Mouse (Mus musculus): ENCODE data around the gene Lrch3.
A peak's percentile ranks its signal among the peaks of the same experiment; 100 is the strongest.
"Not testable (repeated sequence)": the region's sequence is repeated elsewhere in the genome, so short reads cannot be mapped to it uniquely, and the experiment has no call there.

Gene Lrch3

GRCm38 (mm10) chr16:32913212-32913611, 688 bp upstream of the Lrch3 start:
- DNase-seq (ENCODE audit: low spot score in 2 of 2) = no peak

- no peak for DNase-seq (ENCODE audit: low spot score in 2 of 2)
These were observed 1.6 kb downstream of the Lrch3 start for GRCm38 (mm10) chr16:32915292-32916068.

- not testable (repeated sequence) for DNase-seq (ENCODE audit: low spot score in 2 of 2)
These were observed 12.7 kb downstream of the Lrch3 start for GRCm38 (mm10) chr16:32926629-32927028.

- no peak for DNase-seq (ENCODE audit: low spot score in 2 of 2)
These were observed 13.1 kb downstream of the Lrch3 start for GRCm38 (mm10) chr16:32927044-32927443.

- no peak for DNase-seq (ENCODE audit: low spot score in 2 of 2)
These were observed 16.0 kb downstream of the Lrch3 start for GRCm38 (mm10) chr16:32929918-32930317.

GRCm38 (mm10) chr16:32934470-32934869, 20.6 kb downstream of the Lrch3 start:
- DNase-seq (ENCODE audit: low spot score in 2 of 2) = no peak

- DNase-seq (ENCODE audit: low spot score in 2 of 2) = no peak
These were observed 21.2 kb downstream of the Lrch3 start for GRCm38 (mm10) chr16:32935088-32935487.

GRCm38 (mm10) chr16:32937358-32937757, 23.5 kb downstream of the Lrch3 start:
- no peak for DNase-seq (ENCODE audit: low spot score in 2 of 2)

- peak in 1 of 2 experiments; percentile 15 for DNase-seq (ENCODE audit: low spot score in 2 of 2)
These were observed 25.4 kb downstream of the Lrch3 start for GRCm38 (mm10) chr16:32939301-32939700.

GRCm38 (mm10) chr16:32939716-32940115, 25.8 kb downstream of the Lrch3 start:
- DNase-seq (ENCODE audit: low spot score in 2 of 2) = not testable (repeated sequence)

- DNase-seq (ENCODE audit: low spot score in 2 of 2) = not testable (repeated sequence)
These were observed 27.3 kb downstream of the Lrch3 start for GRCm38 (mm10) chr16:32941226-32941625.

- no peak for DNase-seq (ENCODE audit: low spot score in 2 of 2)
These were observed 28.8 kb downstream of the Lrch3 start for GRCm38 (mm10) chr16:32942694-32943093.

GRCm38 (mm10) chr16:32945379-32945778, 31.5 kb downstream of the Lrch3 start:
- no peak for DNase-seq (ENCODE audit: low spot score in 2 of 2)

GRCm38 (mm10) chr16:32948016-32948415, 34.1 kb downstream of the Lrch3 start:
- DNase-seq (ENCODE audit: low spot score in 2 of 2) = no peak

GRCm38 (mm10) chr16:32948656-32949055, 34.8 kb downstream of the Lrch3 start:
- no peak for DNase-seq (ENCODE audit: low spot score in 2 of 2)

- no peak for DNase-seq (ENCODE audit: low spot score in 2 of 2)
These were observed 35.4 kb downstream of the Lrch3 start for GRCm38 (mm10) chr16:32949281-32949680.

GRCm38 (mm10) chr16:32951074-32951473, 37.2 kb downstream of the Lrch3 start:
- DNase-seq (ENCODE audit: low spot score in 2 of 2) = no peak

- no peak for DNase-seq (ENCODE audit: low spot score in 2 of 2)
These were observed 39.9 kb downstream of the Lrch3 start for GRCm38 (mm10) chr16:32953806-32954205.

- DNase-seq (ENCODE audit: low spot score in 2 of 2) = no peak
These were observed 40.4 kb downstream of the Lrch3 start for GRCm38 (mm10) chr16:32954304-32954703.

- no peak for DNase-seq (ENCODE audit: low spot score in 2 of 2)
These were observed 43.0 kb downstream of the Lrch3 start for GRCm38 (mm10) chr16:32956889-32957288.

GRCm38 (mm10) chr16:32972535-32972934, 58.6 kb downstream of the Lrch3 start:
- DNase-seq (ENCODE audit: low spot score in 2 of 2) = no peak

GRCm38 (mm10) chr16:32973047-32973446, 59.1 kb downstream of the Lrch3 start:
- no peak for DNase-seq (ENCODE audit: low spot score in 2 of 2)

GRCm38 (mm10) chr16:32980227-32980626, 66.3 kb downstream of the Lrch3 start:
- DNase-seq (ENCODE audit: low spot score in 2 of 2) = no peak

- no peak for DNase-seq (ENCODE audit: low spot score in 2 of 2)
These were observed 67.5 kb downstream of the Lrch3 start for GRCm38 (mm10) chr16:32981405-32981804.

All from cerebellum, postnatal 4 days (tissue).